Mouse (Mus musculus): ENCODE measurements around the gene Ilf3. TPM values are rescaled to one million over a fixed set of nuclear protein-coding genes. Genes with fewer than 3 reads are reported as not detected.
A peak's percentile ranks its signal among the peaks of the same experiment; 100 is the strongest.

Ilf3 gene
- total RNA-seq, 1 experiment: 159 TPM

GRCm38 (mm10) chr9:21411669-21412550 lies 44.2 kb downstream of the Ilf3 start, which contains the start of gene Qtrt1:
TSS of gene Qtrt1 (plus strand) at chr9:21411837.
- no peaks in the 10 kb centered on the region for H3K9me3 ChIP-seq (ENCODE audit: control insufficient read depth, insufficient read depth, low read depth, low read length)
- peak within 1 kb of the TSS; percentile 87 to 89 for H3K4me3 ChIP-seq (ENCODE audit: insufficient read depth in 1 of 2, low read depth in 1 of 2, low read length in 2 of 2, poor library complexity in 1 of 2, severe bottlenecking in 1 of 2)
- H3K9ac ChIP-seq (ENCODE audit: insufficient read depth, low read depth, low read length, poor library complexity, severe bottlenecking): peak within 1 kb of the TSS; percentile 93
- peak within 1 kb of the TSS; percentile 30 for H3K27ac ChIP-seq (ENCODE audit: insufficient read depth, low read depth, low read length, poor library complexity, severe bottlenecking)
- DNase-seq (ENCODE audit: low read depth, low spot score): peak; percentile 91
- no peak for TF ChIP-seq CHD2 (IDR thresholded peaks at IDR 0.05; ENCODE audit: low read depth, low read length)
- TF ChIP-seq HCFC1 (IDR thresholded peaks at IDR 0.05; ENCODE audit: borderline replicate concordance, insufficient read depth, low read length): no peak
- TF ChIP-seq ZNF384 (IDR thresholded peaks at IDR 0.05; ENCODE audit: low read depth, low read length): no peak
- peaks cover 17% of the 10 kb centered on the region for H3K36me3 ChIP-seq (ENCODE audit: control insufficient read depth, insufficient read depth, low read length, poor library complexity, severe bottlenecking)
- peaks cover 0 to 4% of the 10 kb centered on the region in 2 experiments; a peak in 1 of 4 replicates for H3K4me1 ChIP-seq (ENCODE audit: control insufficient read depth in 2 of 2, insufficient read depth in 2 of 2, low read length in 2 of 2, poor library complexity in 1 of 2)
- in situ Hi-C loops (cut with MboI; ENCODE audit: low sequenced_read_pairs in 2 of 2, unreplicated experiment in 2 of 2): no loop called here

- no peak for DNase-seq (ENCODE audit: low read depth, low spot score)
- Histone ChIP-seq H3K9ac (ENCODE audit: insufficient read depth, low read depth, low read length, poor library complexity, severe bottlenecking) (0 out of 2 replicates have a peak overlapping the region, but pooled peaks have one; percentile 7), H3K4me1 (ENCODE audit: control insufficient read depth in 2 of 2, insufficient read depth in 2 of 2, low read length in 2 of 2, poor library complexity in 1 of 2) (peaks cover 2 to 22% of the 10 kb centered on the region in 2 experiments; a peak in 2 of 4 replicates), H3K36me3 (ENCODE audit: control insufficient read depth, insufficient read depth, low read length, poor library complexity, severe bottlenecking) (peaks cover 47% of the 10 kb centered on the region), H3K9me3 (ENCODE audit: control insufficient read depth, insufficient read depth, low read depth, low read length) (no peaks in the 10 kb centered on the region), H3K27ac (ENCODE audit: insufficient read depth, low read depth, low read length, poor library complexity, severe bottlenecking) (peak overlapping the region; percentile 20; the same call in 1 of the 2 replicates), H3K4me3 (ENCODE audit: insufficient read depth in 1 of 2, low read depth in 1 of 2, low read length in 2 of 2, poor library complexity in 1 of 2, severe bottlenecking in 1 of 2) (no peak overlapping the region)
- no peak for TF ChIP-seq HCFC1 (IDR thresholded peaks at IDR 0.05; ENCODE audit: borderline replicate concordance, insufficient read depth, low read length)
- TF ChIP-seq MAFK (IDR thresholded peaks at IDR 0.05; ENCODE audit: insufficient read depth, low read depth, low read length): no peak
- TF ChIP-seq CHD2 (IDR thresholded peaks at IDR 0.05; ENCODE audit: low read depth, low read length): no peak
- TF ChIP-seq ZNF384 (IDR thresholded peaks at IDR 0.05; ENCODE audit: low read depth, low read length): no peak
- no peak for TF ChIP-seq ZC3H11A (IDR thresholded peaks at IDR 0.05; ENCODE audit: borderline replicate concordance, low read depth, low read length)
- in situ Hi-C loops (cut with MboI; ENCODE audit: low sequenced_read_pairs in 2 of 2, unreplicated experiment in 2 of 2): no loop called here
These were observed 50.2 kb downstream of the Ilf3 start for GRCm38 (mm10) chr9:21417866-21418265.

- peaks cover 42% of the 10 kb centered on the region for H3K36me3 ChIP-seq (ENCODE audit: control insufficient read depth, insufficient read depth, low read length, poor library complexity, severe bottlenecking)
- no peak overlapping the region for H3K4me3 ChIP-seq (ENCODE audit: insufficient read depth in 1 of 2, low read depth in 1 of 2, low read length in 2 of 2, poor library complexity in 1 of 2, severe bottlenecking in 1 of 2)
- DNase-seq (ENCODE audit: low read depth, low spot score): no peak
- no peak overlapping the region for H3K27ac ChIP-seq (ENCODE audit: insufficient read depth, low read depth, low read length, poor library complexity, severe bottlenecking)
- H3K4me1 ChIP-seq (ENCODE audit: control insufficient read depth in 2 of 2, insufficient read depth in 2 of 2, low read length in 2 of 2, poor library complexity in 1 of 2): peaks cover 2 to 20% of the 10 kb centered on the region in 2 experiments; a peak in 2 of 4 replicates
- no peak overlapping the region for H3K9ac ChIP-seq (ENCODE audit: insufficient read depth, low read depth, low read length, poor library complexity, severe bottlenecking)
- TF ChIP-seq HCFC1 (IDR thresholded peaks at IDR 0.05; ENCODE audit: borderline replicate concordance, insufficient read depth, low read length) (no peak), MAFK (IDR thresholded peaks at IDR 0.05; ENCODE audit: insufficient read depth, low read depth, low read length) (no peak), CHD2 (IDR thresholded peaks at IDR 0.05; ENCODE audit: low read depth, low read length) (no peak), ZNF384 (IDR thresholded peaks at IDR 0.05; ENCODE audit: low read depth, low read length) (no peak), ZC3H11A (IDR thresholded peaks at IDR 0.05; ENCODE audit: borderline replicate concordance, low read depth, low read length) (no peak)
- in situ Hi-C loops (cut with MboI; ENCODE audit: low sequenced_read_pairs in 2 of 2, unreplicated experiment in 2 of 2): no loop called here
- H3K9me3 ChIP-seq (ENCODE audit: control insufficient read depth, insufficient read depth, low read depth, low read length): no peaks in the 10 kb centered on the region
These were observed 52.0 kb downstream of the Ilf3 start for GRCm38 (mm10) chr9:21419646-21420045.

GRCm38 (mm10) chr9:21424631-21425555 lies 57.2 kb downstream of the Ilf3 start, which contains the start of gene Dnm2:
TSS of gene Dnm2 (plus strand) at chr9:21424908.
- in situ Hi-C loops (cut with MboI; ENCODE audit: low sequenced_read_pairs in 2 of 2, unreplicated experiment in 2 of 2): no loop called here
- peaks cover 12% of the 10 kb centered on the region for H3K36me3 ChIP-seq (ENCODE audit: control insufficient read depth, insufficient read depth, low read length, poor library complexity, severe bottlenecking)
- no peaks in the 10 kb centered on the region for H3K9me3 ChIP-seq (ENCODE audit: control insufficient read depth, insufficient read depth, low read depth, low read length)
- DNase-seq (ENCODE audit: low read depth, low spot score): peak; percentile 99
- peaks cover 0 to 14% of the 10 kb centered on the region in 2 experiments; a peak in 1 of 4 replicates for H3K4me1 ChIP-seq (ENCODE audit: control insufficient read depth in 2 of 2, insufficient read depth in 2 of 2, low read length in 2 of 2, poor library complexity in 1 of 2)
- H3K27ac ChIP-seq (ENCODE audit: insufficient read depth, low read depth, low read length, poor library complexity, severe bottlenecking): no peak within 1 kb of the TSS
- TF ChIP-seq HCFC1 (IDR thresholded peaks at IDR 0.05; ENCODE audit: borderline replicate concordance, insufficient read depth, low read length) (0 out of 2 replicates have a peak, but pooled peaks have one; percentile 27), CHD2 (IDR thresholded peaks at IDR 0.05; ENCODE audit: low read depth, low read length) (peak; percentile 99), ZC3H11A (IDR thresholded peaks at IDR 0.05; ENCODE audit: borderline replicate concordance, low read depth, low read length) (no peak)
- peak within 1 kb of the TSS; percentile 83 for H3K9ac ChIP-seq (ENCODE audit: insufficient read depth, low read depth, low read length, poor library complexity, severe bottlenecking)
- peak within 1 kb of the TSS; percentile 75 to 81 for H3K4me3 ChIP-seq (ENCODE audit: insufficient read depth in 1 of 2, low read depth in 1 of 2, low read length in 2 of 2, poor library complexity in 1 of 2, severe bottlenecking in 1 of 2)
